Mouse (Mus musculus) small intestine, adult 2 months (tissue): ENCODE data around the gene Cdh23.

Experiments used
- CTCF ChIP-seq: fragments of 200-500 bp; IDR thresholded peaks from 2 replicates; pipeline ENCODE4 v1.5.1; 2012; ENCODE audit warnings: low read depth, mild to moderate bottlenecking, control low read depth, inconsistent platforms, low read length, moderate library complexity, mixed read lengths; ENCODE audit not compliant: insufficient replicate concordance, insufficient read length; ENCODE audit errors: extremely low read depth
- POLR2A ChIP-seq: fragments of 200-500 bp; IDR thresholded peaks from 2 replicates; pipeline ENCODE4 v1.6.1; 2012; ENCODE audit warnings: low read depth, mild to moderate bottlenecking, control low read depth, inconsistent platforms, low read length, moderate library complexity

DNA sequence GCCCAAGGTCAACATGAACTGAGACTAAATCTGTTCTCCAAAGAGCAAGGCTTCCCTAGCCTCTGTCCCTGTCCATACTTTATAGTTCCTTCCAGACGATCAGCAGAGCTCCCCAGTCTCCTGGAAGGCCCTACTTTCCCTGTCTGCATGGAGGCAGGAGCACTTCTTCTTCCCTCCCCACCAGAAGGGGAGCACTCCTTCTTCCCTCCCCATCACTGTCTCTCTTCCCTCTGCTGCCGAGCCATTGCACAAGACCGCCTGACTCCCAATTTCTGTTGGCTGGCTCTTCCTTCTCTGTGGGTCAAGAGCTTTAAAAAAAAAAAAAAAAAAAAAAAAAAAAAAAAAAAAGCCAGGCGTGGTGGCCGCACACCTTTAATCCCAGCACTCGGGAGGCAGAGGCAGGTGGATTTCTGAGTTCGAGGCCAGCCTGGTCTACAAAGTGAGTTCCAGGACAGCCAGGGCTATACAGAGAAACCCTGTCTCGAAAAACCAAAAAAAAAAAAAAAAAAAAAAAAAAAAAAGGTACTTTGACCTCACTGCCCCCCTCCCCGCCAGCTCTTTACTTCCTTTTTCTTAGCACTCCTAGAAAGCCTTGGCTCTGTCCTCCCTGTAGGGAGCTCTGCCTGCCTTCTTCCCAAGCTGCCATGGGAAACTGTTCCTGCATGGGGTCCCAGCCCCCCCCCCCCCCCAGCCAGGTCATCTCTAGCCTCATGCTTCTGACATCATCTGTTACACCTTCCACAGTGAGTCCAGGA is 41.8 kb upstream of the Cdh23 start:
- TF ChIP-seq POLR2A, result no peak
- no peak for TF ChIP-seq CTCF
